Mouse (Mus musculus) erythroblast, embryonic 14.5 days (primary cell): Measurements from ENCODE around the gene Phtf1.

ENCODE experiments used
- GATA1 ChIP-seq: IDR thresholded peaks from 2 replicates; pipeline ENCODE4 v1.6.1; 2012; ENCODE audit warnings: low read length, inconsistent platforms, mixed read lengths
- TAL1 ChIP-seq: IDR thresholded peaks from 3 replicates; pipeline ENCODE4 v1.6.1; 2012; ENCODE audit warnings: low read length, inconsistent platforms, mixed read lengths

GRCm38 (mm10) chr3:103960622-103961021 lies 7.3 kb upstream of the Phtf1 start:
- no peak for TF ChIP-seq TAL1
- TF ChIP-seq GATA1 = no peak
